Comparison of ENCODE assay signal across 8 mouse cellular contexts in the genomic region with DNA sequence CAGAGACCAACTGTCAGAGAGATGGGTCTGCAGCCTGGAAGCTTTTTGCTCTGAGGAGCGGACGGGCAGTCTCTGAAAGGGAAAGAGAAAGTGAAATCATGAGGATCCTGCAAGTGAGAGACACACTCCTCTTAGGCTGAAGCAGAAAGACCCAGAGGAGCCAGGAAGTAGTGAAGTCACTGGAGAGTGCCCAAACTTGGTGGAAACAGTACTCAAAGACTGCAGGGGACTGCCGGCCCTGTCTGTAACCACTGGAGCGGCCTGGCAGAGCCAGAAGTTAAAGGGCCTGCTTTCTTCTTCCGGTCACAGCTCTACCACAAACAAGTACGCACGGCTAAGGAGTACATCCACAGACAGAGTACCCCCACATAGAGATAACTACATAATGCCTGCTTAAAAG.
DNase-seq lines count a peak whose midpoint lies in the region; TF ChIP-seq lines count a peak whose summit lies in the region.

No protein-coding gene starts in this region.

- no peak for TF ChIP-seq CTCF in gastrocnemius, adult 2 months (IDR thresholded peaks at IDR 0.05)

- peak; percentile 29 for DNase-seq in gastrocnemius, adult 2 months
- DNase-seq in gastrocnemius, adult 8-10 months (ENCODE audit: low spot score in 2 of 2) = no peak
- peak; percentile 39 for DNase-seq in T-cell, adult 2 months (ENCODE audit: low spot score)
- peak; percentile 48 for DNase-seq in induced T-regulatory cell, adult 2 months (ENCODE audit: low read depth)
- DNase-seq in lung, postnatal 25 days (ENCODE audit: low spot score) = peak; percentile 55
- DNase-seq in retina, postnatal 1 day = no peak
- DNase-seq in gastrocnemius, postnatal 25 days = no peak
- no peak for DNase-seq in adipocyte (ENCODE audit: low spot score)

- H3K4me3 ChIP-seq in gastrocnemius, adult 2 months = peak overlapping the region; percentile 60

- intact Hi-C loops in gastrocnemius, adult 2 months (cut with DNase I) = no loop called here

- peak overlapping the region; percentile 73 for H3K27ac ChIP-seq in gastrocnemius, adult 2 months

Comparison
In these comparisons a context has a peak if more than half of its experiments do, and no peak if none do; other contexts are left out.
1. DNase-seq: peak in gastrocnemius, adult 2 months (single experiment), T-cell, adult 2 months (single experiment), induced T-regulatory cell, adult 2 months (single experiment) and lung, postnatal 25 days (single experiment); none in gastrocnemius, adult 8-10 months (0 of 2), retina, postnatal 1 day (single experiment), gastrocnemius, postnatal 25 days (single experiment) and adipocyte (single experiment).